In genomic region chr11:69922012-69922756, GRCm38 (mm10) we compare ENCODE assay signal across 7 mouse cellular contexts. TPM values are rescaled to one million over a fixed set of nuclear protein-coding genes. Genes with fewer than 3 reads are reported as not detected.
DNase-seq lines count a peak whose midpoint lies in the region; ATAC-seq and TF ChIP-seq lines count a peak whose summit lies in the region.

No protein-coding gene starts in this region.

- TF ChIP-seq CTCF in intestine, postnatal 0 days (IDR thresholded peaks at IDR 0.05; ENCODE audit: low read depth) = peak; percentile 35; the same call in 1 of the 2 replicates

- H3K9me3 ChIP-seq in neural tube, embryonic 11.5 days (ENCODE audit: control insufficient read depth, low read length) = no peaks in the 10 kb centered on the region
- no peaks in the 10 kb centered on the region for H3K9me3 ChIP-seq in embryonic facial prominence, embryonic 14.5 days (ENCODE audit: control insufficient read depth, low read length)
- no peaks in the 10 kb centered on the region for H3K9me3 ChIP-seq in intestine, postnatal 0 days (ENCODE audit: control insufficient read depth)
- no peaks in the 10 kb centered on the region for H3K9me3 ChIP-seq in stomach, embryonic 14.5 days (ENCODE audit: control insufficient read depth, low read depth, low read length)

- H3K4me2 ChIP-seq in neural tube, embryonic 11.5 days (ENCODE audit: low read depth) = peak overlapping the region; percentile 55
- peak overlapping the region; percentile 70 for H3K4me2 ChIP-seq in embryonic facial prominence, embryonic 14.5 days (ENCODE audit: low read depth, low read length)
- H3K4me2 ChIP-seq in intestine, postnatal 0 days (replicated peaks; ENCODE audit: low read depth) = peak overlapping the region; percentile 70
- peak overlapping the region; percentile 50 for H3K4me2 ChIP-seq in stomach, embryonic 14.5 days (replicated peaks; ENCODE audit: low read depth, low read length)

- H3K27ac ChIP-seq in neural tube, embryonic 11.5 days (ENCODE audit: low read depth, low read length) = peak overlapping the region; percentile 77
- peak overlapping the region; percentile 98 for H3K27ac ChIP-seq in embryonic facial prominence, embryonic 14.5 days (replicated peaks; ENCODE audit: low read depth, low read length)
- peak overlapping the region; percentile 94 for H3K27ac ChIP-seq in intestine, postnatal 0 days (ENCODE audit: low read depth, low read length)
- H3K27ac ChIP-seq in stomach, embryonic 14.5 days (ENCODE audit: low read length) = peak overlapping the region; percentile 99

- no peak for DNase-seq in neural tube, embryonic 11.5 days (ENCODE audit: low spot score)
- DNase-seq in neural tube, embryonic 10.5 days (ENCODE audit: extremely low spot score, low spot score) = no peak
- DNase-seq in embryonic facial prominence, embryonic 14.5 days (ENCODE audit: low spot score) = no peak

- peak overlapping the region; percentile 59 for H3K9ac ChIP-seq in neural tube, embryonic 11.5 days (ENCODE audit: low read length)
- peak overlapping the region; percentile 75 for H3K9ac ChIP-seq in embryonic facial prominence, embryonic 14.5 days (ENCODE audit: low read depth, low read length)
- H3K9ac ChIP-seq in intestine, postnatal 0 days (ENCODE audit: low read depth, low read length) = peak overlapping the region; percentile 51
- H3K9ac ChIP-seq in stomach, embryonic 14.5 days (replicated peaks; ENCODE audit: low read depth, low read length) = peak overlapping the region; percentile 60

- ATAC-seq in neural tube, embryonic 11.5 days (ENCODE audit: insufficient read depth, low FRiP score, low TSS enrichment) = no peak
- no peak; the same call in 1 of the 2 replicates for ATAC-seq in embryonic facial prominence, embryonic 14.5 days (ENCODE audit: low read depth)
- no peak for ATAC-seq in intestine, postnatal 0 days
- no peak for ATAC-seq in stomach, embryonic 14.5 days (ENCODE audit: insufficient number of reproducible peaks, insufficient read depth, low FRiP score, low read depth)
- ATAC-seq in inflammation-experienced regulatory T-cells, adult 6 months = no peak
- no peak for ATAC-seq in monocyte, adult 5-6 weeks (replicated peaks; ENCODE audit: insufficient number of reproducible peaks, low FRiP score, low TSS enrichment, poor library complexity, severe bottlenecking)

- H3K27me3 ChIP-seq in neural tube, embryonic 11.5 days (ENCODE audit: control insufficient read depth, insufficient read depth, low read length) = no peaks in the 10 kb centered on the region
- no peaks in the 10 kb centered on the region for H3K27me3 ChIP-seq in embryonic facial prominence, embryonic 14.5 days (replicated peaks; ENCODE audit: control insufficient read depth, insufficient read depth, low read length)
- H3K27me3 ChIP-seq in intestine, postnatal 0 days (replicated peaks; ENCODE audit: control insufficient read depth, insufficient read depth, low read length) = no peaks in the 10 kb centered on the region
- no peaks in the 10 kb centered on the region for H3K27me3 ChIP-seq in stomach, embryonic 14.5 days (ENCODE audit: control insufficient read depth, insufficient read depth, low read length)

- H3K36me3 ChIP-seq in neural tube, embryonic 11.5 days (ENCODE audit: control insufficient read depth, insufficient read depth, low read length) = peaks cover 12% of the 10 kb centered on the region
- peaks cover 23% of the 10 kb centered on the region for H3K36me3 ChIP-seq in embryonic facial prominence, embryonic 14.5 days (ENCODE audit: control insufficient read depth, insufficient read depth, low read length)
- H3K36me3 ChIP-seq in intestine, postnatal 0 days (ENCODE audit: control insufficient read depth, insufficient read depth) = peaks cover 19% of the 10 kb centered on the region
- peaks cover 20% of the 10 kb centered on the region for H3K36me3 ChIP-seq in stomach, embryonic 14.5 days (ENCODE audit: control insufficient read depth, insufficient read depth, low read length)

- WGBS in neural tube, embryonic 11.5 days = 6% methylated on average over 12 of the region's 12 CpGs
- 3% methylated on average over 12 of the region's 12 CpGs for WGBS in embryonic facial prominence, embryonic 14.5 days
- WGBS in intestine, postnatal 0 days = 1% methylated on average over 12 of the region's 12 CpGs
- WGBS in stomach, embryonic 14.5 days = 3% methylated on average over 12 of the region's 12 CpGs

- H3K4me1 ChIP-seq in neural tube, embryonic 11.5 days (ENCODE audit: control insufficient read depth, insufficient read depth, low read length) = peaks cover 9% of the 10 kb centered on the region
- peaks cover 13% of the 10 kb centered on the region for H3K4me1 ChIP-seq in embryonic facial prominence, embryonic 14.5 days (ENCODE audit: control insufficient read depth, insufficient read depth, low read length)
- H3K4me1 ChIP-seq in intestine, postnatal 0 days (replicated peaks; ENCODE audit: control insufficient read depth, insufficient read depth, low read length) = 0 out of 2 replicates have a peak, but pooled peaks cover 5% of the 10 kb centered on the region
- peaks cover 16% of the 10 kb centered on the region for H3K4me1 ChIP-seq in stomach, embryonic 14.5 days (ENCODE audit: control insufficient read depth, insufficient read depth, low read length)

- H3K4me3 ChIP-seq in neural tube, embryonic 11.5 days (ENCODE audit: low read depth, low read length) = peak overlapping the region; percentile 96
- peak overlapping the region; percentile 94 for H3K4me3 ChIP-seq in embryonic facial prominence, embryonic 14.5 days (ENCODE audit: low read depth, low read length)
- H3K4me3 ChIP-seq in intestine, postnatal 0 days (ENCODE audit: low read depth, low read length) = peak overlapping the region; percentile 44
- peak overlapping the region; percentile 98 for H3K4me3 ChIP-seq in stomach, embryonic 14.5 days (ENCODE audit: low read depth, low read length)

RNA-seq across cellular contexts. Expression of gene Eif5a, which starts 0.4 kb away (rescaled TPM):
- 1,905 and 1,926 TPM in 2 replicates for polyA plus RNA-seq in neural tube, embryonic 11.5 days (2014; fragmentation: Nextera tagmentation; extraction: Ambion mirVana)
- 1,503 and 1,606 TPM in 2 replicates for polyA plus RNA-seq in embryonic facial prominence, embryonic 14.5 days (2014; fragmentation: Nextera tagmentation; extraction: Ambion mirVana)
- polyA plus RNA-seq in intestine, postnatal 0 days (2015; fragmentation: Nextera tagmentation; extraction: Ambion mirVana) = 716 and 774 TPM in 2 replicates
- polyA plus RNA-seq in stomach, embryonic 14.5 days (2014; fragmentation: Nextera tagmentation; extraction: Ambion mirVana) = 1,510 and 1,553 TPM in 2 replicates
- polyA plus RNA-seq in inflammation-experienced regulatory T-cells, adult 6 months (2017; shearing (Covaris generic)) = 1,000 to 10,000 TPM; 1,103 to 1,192 (median 1,160) TPM
- total RNA-seq in monocyte, adult 5-6 weeks (2017) = 255 to 299 TPM (median 276 TPM) in 3 replicates

RNA-seq across cellular contexts. Expression of gene Gps2, which starts 8.5 kb away (rescaled TPM):
- 84.0 and 93.7 TPM in 2 replicates for polyA plus RNA-seq in neural tube, embryonic 11.5 days (2014; fragmentation: Nextera tagmentation; extraction: Ambion mirVana)
- 55.0 and 57.2 TPM in 2 replicates for polyA plus RNA-seq in embryonic facial prominence, embryonic 14.5 days (2014; fragmentation: Nextera tagmentation; extraction: Ambion mirVana)
- polyA plus RNA-seq in intestine, postnatal 0 days (2015; fragmentation: Nextera tagmentation; extraction: Ambion mirVana) = 40.4 and 42.3 TPM in 2 replicates
- 71.3 and 80.0 TPM in 2 replicates for polyA plus RNA-seq in stomach, embryonic 14.5 days (2014; fragmentation: Nextera tagmentation; extraction: Ambion mirVana)
- 100 to 1,000 TPM in 2 of 3 experiments, 10 to 100 TPM in 1; 91.9 to 128 (median 122) TPM for polyA plus RNA-seq in inflammation-experienced regulatory T-cells, adult 6 months (2017; shearing (Covaris generic))
- 85.4 to 110 TPM (median 101 TPM) in 3 replicates for total RNA-seq in monocyte, adult 5-6 weeks (2017)

RNA-seq across cellular contexts. Expression of gene Ybx2, which starts 13.4 kb away (rescaled TPM):
- polyA plus RNA-seq in neural tube, embryonic 11.5 days (2014; fragmentation: Nextera tagmentation; extraction: Ambion mirVana) = 3.4 and 4.2 TPM in 2 replicates
- 2.9 and 4.2 TPM in 2 replicates for polyA plus RNA-seq in embryonic facial prominence, embryonic 14.5 days (2014; fragmentation: Nextera tagmentation; extraction: Ambion mirVana)
- polyA plus RNA-seq in intestine, postnatal 0 days (2015; fragmentation: Nextera tagmentation; extraction: Ambion mirVana) = 0.42 and 0.43 TPM in 2 replicates
- polyA plus RNA-seq in stomach, embryonic 14.5 days (2014; fragmentation: Nextera tagmentation; extraction: Ambion mirVana) = 6.6 and 8.9 TPM in 2 replicates
- polyA plus RNA-seq in inflammation-experienced regulatory T-cells, adult 6 months (2017; shearing (Covaris generic)) = not detected
- not detected in 3 replicates for total RNA-seq in monocyte, adult 5-6 weeks (2017)

RNA-seq across cellular contexts. Expression of gene Neurl4, which starts 21.3 kb away (rescaled TPM):
- polyA plus RNA-seq in neural tube, embryonic 11.5 days (2014; fragmentation: Nextera tagmentation; extraction: Ambion mirVana) = 14.2 and 18.0 TPM in 2 replicates
- polyA plus RNA-seq in embryonic facial prominence, embryonic 14.5 days (2014; fragmentation: Nextera tagmentation; extraction: Ambion mirVana) = 10.1 and 10.3 TPM in 2 replicates
- polyA plus RNA-seq in intestine, postnatal 0 days (2015; fragmentation: Nextera tagmentation; extraction: Ambion mirVana) = 9.7 and 10.3 TPM in 2 replicates
- 12.6 and 12.7 TPM in 2 replicates for polyA plus RNA-seq in stomach, embryonic 14.5 days (2014; fragmentation: Nextera tagmentation; extraction: Ambion mirVana)
- polyA plus RNA-seq in inflammation-experienced regulatory T-cells, adult 6 months (2017; shearing (Covaris generic)) = 1 to 10 TPM; 5.2 to 9.6 (median 9.0) TPM
- total RNA-seq in monocyte, adult 5-6 weeks (2017) = 16.1 to 57.8 TPM (median 24.6 TPM) in 3 replicates

RNA-seq across cellular contexts. Expression of gene 2810408A11Rik, which starts 21.4 kb away (rescaled TPM):
- polyA plus RNA-seq in neural tube, embryonic 11.5 days (2014; fragmentation: Nextera tagmentation; extraction: Ambion mirVana) = 14.4 and 15.1 TPM in 2 replicates
- polyA plus RNA-seq in embryonic facial prominence, embryonic 14.5 days (2014; fragmentation: Nextera tagmentation; extraction: Ambion mirVana) = 5.7 and 8.3 TPM in 2 replicates
- polyA plus RNA-seq in intestine, postnatal 0 days (2015; fragmentation: Nextera tagmentation; extraction: Ambion mirVana) = 3.5 and 3.8 TPM in 2 replicates
- 8.5 and 10.4 TPM in 2 replicates for polyA plus RNA-seq in stomach, embryonic 14.5 days (2014; fragmentation: Nextera tagmentation; extraction: Ambion mirVana)
- polyA plus RNA-seq in inflammation-experienced regulatory T-cells, adult 6 months (2017; shearing (Covaris generic)) = under 1 TPM; 0.39 to 0.98 (median 0.63) TPM
- total RNA-seq in monocyte, adult 5-6 weeks (2017) = 0.87 TPM in 1 of 3 replicates, not detected in the others

Comparison
In these comparisons a context has a peak if more than half of its experiments do, and no peak if none do; other contexts are left out.
1. H3K4me3 ChIP-seq: peak in every context shown above with its lines; median percentile 98 in stomach, embryonic 14.5 days; 96 in neural tube, embryonic 11.5 days; 94 in embryonic facial prominence, embryonic 14.5 days; 44 in intestine, postnatal 0 days.